Mouse (Mus musculus) lung, postnatal 0 days (tissue): ENCODE results near the gene Tagln3.

Source experiments
- CTCF ChIP-seq: IDR thresholded peaks from 2 replicates; pipeline ENCODE4 v1.5.1; 2016; ENCODE audit warnings: antibody characterized with exemption, mild to moderate bottlenecking
- EP300 ChIP-seq: IDR thresholded peaks from 2 replicates; pipeline ENCODE4 v1.6.1; 2016; ENCODE audit warnings: antibody characterized with exemption, mild to moderate bottlenecking, control low read depth

GRCm38 (mm10) chr16:45757421-45758078 is 33.1 kb upstream of the Tagln3 start:
- TF ChIP-seq CTCF (no peak), EP300 (peak; percentile 91)
